Mouse (Mus musculus): ENCODE data around the gene Ensa. TPM values are rescaled to one million over a fixed set of nuclear protein-coding genes. Genes with fewer than 3 reads are reported as not detected.

Ensa gene
- polyA plus RNA-seq, 1 experiment from 2014 or later, result 69.2 TPM

DNA sequence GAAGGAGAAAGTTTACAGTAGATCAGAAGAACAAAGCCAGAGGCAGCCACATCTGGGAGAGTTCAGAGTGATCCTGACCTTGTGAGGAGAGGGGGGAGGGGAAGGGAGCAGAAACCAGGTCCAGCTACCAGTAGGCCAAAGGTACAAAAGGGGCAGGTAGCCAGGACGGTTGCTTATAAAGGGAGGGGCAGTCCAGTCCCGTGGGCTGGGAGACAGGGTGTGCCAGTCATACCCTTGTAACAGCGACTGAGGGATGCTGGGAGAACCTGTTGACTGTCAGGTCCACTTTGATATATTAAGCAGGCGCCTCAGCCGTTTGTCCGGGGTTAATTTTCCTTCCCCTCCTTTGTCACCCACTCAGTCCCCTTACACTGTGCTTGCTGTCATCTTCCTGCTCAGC lies 50.0 kb downstream of the Ensa start:
- Histone ChIP-seq H3K4me2 (peak overlapping the region; percentile 30), H3K9me3 (no peaks in the 10 kb centered on the region), H3K4me3 (no peak overlapping the region), H3K27me3 (no peaks in the 10 kb centered on the region), H3K36me3 (0 out of 2 replicates have a peak, but pooled peaks cover 9% of the 10 kb centered on the region), H3K9ac (peak overlapping the region; percentile 2; the same call in 1 of the 2 replicates), H3K4me1 (peaks cover 59% of the 10 kb centered on the region), H3K27ac (peak overlapping the region; percentile 95)
- 4% methylated on average over 6 of the region's 6 CpGs for WGBS
- peak; percentile 32; the same call in 1 of the 2 replicates for ATAC-seq (ENCODE audit: borderline replicate concordance, extremely low read depth, low FRiP score, low TSS enrichment)

- WGBS, result 10% methylated on average over 8 of the region's 8 CpGs
- no peak overlapping the region for H3K4me3 ChIP-seq
- H3K9ac ChIP-seq, result peak overlapping the region; percentile 2
- H3K36me3 ChIP-seq, result 0 out of 2 replicates have a peak, but pooled peaks cover 8% of the 10 kb centered on the region
- H3K4me1 ChIP-seq, result peaks cover 61% of the 10 kb centered on the region
- no peaks in the 10 kb centered on the region for H3K27me3 ChIP-seq
- peak overlapping the region; percentile 30 for H3K4me2 ChIP-seq
- peak overlapping the region; percentile 95 for H3K27ac ChIP-seq
- H3K9me3 ChIP-seq, result no peaks in the 10 kb centered on the region
- ATAC-seq (ENCODE audit: borderline replicate concordance, extremely low read depth, low FRiP score, low TSS enrichment), result peak; percentile 65
Measured at GRCm38 (mm10) chr3:95675301-95676092, 50.7 kb downstream of the Ensa start.

GRCm38 (mm10) chr3:95676745-95677419 lies 52.1 kb downstream of the Ensa start:
- WGBS, result 61% methylated on average over 14 of the region's 15 CpGs
- no peak overlapping the region for H3K4me3 ChIP-seq
- peaks cover 64% of the 10 kb centered on the region for H3K4me1 ChIP-seq
- no peaks in the 10 kb centered on the region for H3K27me3 ChIP-seq
- no peaks in the 10 kb centered on the region for H3K9me3 ChIP-seq
- peak overlapping the region; percentile 95; the same call in 1 of the 2 replicates for H3K27ac ChIP-seq
- ATAC-seq (ENCODE audit: borderline replicate concordance, extremely low read depth, low FRiP score, low TSS enrichment), result no peak
- H3K4me2 ChIP-seq, result no peak overlapping the region
- no peak overlapping the region for H3K9ac ChIP-seq
- H3K36me3 ChIP-seq, result no peaks in the 10 kb centered on the region

DNA sequence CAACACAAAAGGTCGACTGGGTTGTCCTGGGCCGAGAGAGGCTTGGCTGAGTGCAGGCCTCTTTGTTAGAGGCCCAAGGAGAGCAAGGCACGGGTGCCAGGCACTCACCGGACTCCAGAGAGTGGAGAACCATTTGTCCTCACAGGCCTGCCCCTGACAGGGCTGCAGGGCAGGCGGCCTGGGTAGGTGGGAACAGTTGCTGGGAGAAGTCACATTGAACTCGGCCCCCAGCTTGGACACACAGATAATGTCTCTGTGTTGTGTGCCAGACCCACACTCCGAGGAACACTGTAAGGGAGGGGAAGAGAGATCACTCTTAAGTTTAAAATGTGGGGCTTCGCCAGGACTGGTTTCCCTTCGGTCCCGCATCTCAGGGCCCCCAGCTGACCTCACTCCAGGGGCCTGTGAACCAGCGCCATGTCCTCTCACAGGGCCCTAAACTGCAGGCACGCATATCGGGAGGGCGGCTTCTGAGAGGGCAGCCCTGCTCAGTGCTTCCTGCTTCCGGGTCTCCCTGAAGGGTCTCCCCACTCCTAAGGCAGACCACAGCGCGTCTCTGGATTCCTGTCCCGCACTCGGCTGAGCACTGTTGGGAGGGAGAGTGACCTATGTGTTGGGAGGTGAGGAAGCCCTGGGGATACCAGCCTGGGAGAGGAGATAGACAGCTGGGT lies 52.8 kb downstream of the Ensa start:
- H3K27ac ChIP-seq, result no peak overlapping the region
- ATAC-seq (ENCODE audit: borderline replicate concordance, extremely low read depth, low FRiP score, low TSS enrichment), result no peak
- WGBS, result 78% methylated on average over 19 of the region's 19 CpGs

GRCm38 (mm10) chr3:95679551-95679950 lies 54.8 kb downstream of the Ensa start:
- H3K4me3 ChIP-seq, result no peak overlapping the region
- no peaks in the 10 kb centered on the region for H3K9me3 ChIP-seq
- ATAC-seq (ENCODE audit: borderline replicate concordance, extremely low read depth, low FRiP score, low TSS enrichment), result no peak
- H3K4me2 ChIP-seq, result no peak overlapping the region
- WGBS, result 87% methylated on average over 8 of the region's 8 CpGs
- H3K4me1 ChIP-seq, result peaks cover 42% of the 10 kb centered on the region
- H3K9ac ChIP-seq, result no peak overlapping the region
- H3K27ac ChIP-seq, result no peak overlapping the region
- no peaks in the 10 kb centered on the region for H3K36me3 ChIP-seq
- H3K27me3 ChIP-seq, result no peaks in the 10 kb centered on the region

More for the DNA sequence above, 52.8 kb downstream of the Ensa start:
- H3K4me3 ChIP-seq, result no peak overlapping the region
- no peak overlapping the region for H3K9ac ChIP-seq
- no peak overlapping the region for H3K4me2 ChIP-seq
- H3K36me3 ChIP-seq, result no peaks in the 10 kb centered on the region
- no peaks in the 10 kb centered on the region for H3K9me3 ChIP-seq
- H3K27me3 ChIP-seq, result no peaks in the 10 kb centered on the region
- peaks cover 58% of the 10 kb centered on the region for H3K4me1 ChIP-seq

GRCm38 (mm10) chr3:95680673-95681072 lies 55.9 kb downstream of the Ensa start:
- ATAC-seq (ENCODE audit: borderline replicate concordance, extremely low read depth, low FRiP score, low TSS enrichment), result no peak
- H3K9ac ChIP-seq, result no peak overlapping the region
- H3K27ac ChIP-seq, result no peak overlapping the region
- H3K4me2 ChIP-seq, result no peak overlapping the region
- WGBS, result 80% methylated on average over 6 of the region's 6 CpGs
- H3K4me3 ChIP-seq, result no peak overlapping the region
- no peaks in the 10 kb centered on the region for H3K27me3 ChIP-seq
- H3K36me3 ChIP-seq, result no peaks in the 10 kb centered on the region
- peaks cover 39% of the 10 kb centered on the region for H3K4me1 ChIP-seq
- H3K9me3 ChIP-seq, result no peaks in the 10 kb centered on the region

- Histone ChIP-seq H3K27ac (no peak overlapping the region), H3K4me3 (no peak overlapping the region), H3K4me1 (peaks cover 36% of the 10 kb centered on the region), H3K36me3 (no peaks in the 10 kb centered on the region), H3K9me3 (no peaks in the 10 kb centered on the region), H3K4me2 (0 out of 2 replicates have a peak overlapping the region, but pooled peaks have one; percentile 20), H3K27me3 (no peaks in the 10 kb centered on the region), H3K9ac (no peak overlapping the region)
- no peak for ATAC-seq (ENCODE audit: borderline replicate concordance, extremely low read depth, low FRiP score, low TSS enrichment)
- 25% methylated on average over 11 of the region's 11 CpGs for WGBS
Measured at GRCm38 (mm10) chr3:95681365-95681764, 56.6 kb downstream of the Ensa start.

Other genes with a start within 250 kb of the Ensa start
- not detected in 2 replicates for gene 4930558C23Rik, start 222.2 kb upstream of the Ensa start, polyA plus RNA-seq (2015; fragmentation: Nextera tagmentation; extraction: Ambion mirVana)
- gene Arnt, start 190.6 kb upstream of the Ensa start, polyA plus RNA-seq (2015; fragmentation: Nextera tagmentation; extraction: Ambion mirVana), result 48.0 and 48.5 TPM in 2 replicates
- 4.2 and 5.2 TPM in 2 replicates for gene Ctsk, start 125.7 kb upstream of the Ensa start, polyA plus RNA-seq (2015; fragmentation: Nextera tagmentation; extraction: Ambion mirVana)
- gene Ctss, start 98.2 kb upstream of the Ensa start, polyA plus RNA-seq (2015; fragmentation: Nextera tagmentation; extraction: Ambion mirVana), result 24.2 and 30.4 TPM in 2 replicates
- 0.10 TPM in 1 of 2 replicates, not detected in the other for gene Hormad1, start 65.3 kb upstream of the Ensa start, polyA plus RNA-seq (2015; fragmentation: Nextera tagmentation; extraction: Ambion mirVana)
- gene Golph3l, start 36.1 kb upstream of the Ensa start, polyA plus RNA-seq (2015; fragmentation: Nextera tagmentation; extraction: Ambion mirVana), result 32.3 and 33.6 TPM in 2 replicates
- gene Mcl1, start 33.8 kb downstream of the Ensa start, polyA plus RNA-seq (2015; fragmentation: Nextera tagmentation; extraction: Ambion mirVana), result 64.5 and 65.2 TPM in 2 replicates
- 3.1 and 5.7 TPM in 2 replicates for gene Adamtsl4, start 62.9 kb downstream of the Ensa start, polyA plus RNA-seq (2015; fragmentation: Nextera tagmentation; extraction: Ambion mirVana)
- 16.9 and 20.4 TPM in 2 replicates for gene Ecm1, start 114.6 kb downstream of the Ensa start, polyA plus RNA-seq (2015; fragmentation: Nextera tagmentation; extraction: Ambion mirVana)
- 51.8 and 52.8 TPM in 2 replicates for gene Tars2, start 135.2 kb downstream of the Ensa start, polyA plus RNA-seq (2015; fragmentation: Nextera tagmentation; extraction: Ambion mirVana)
- 20.5 and 21.3 TPM in 2 replicates for gene Rprd2, start 193.9 kb downstream of the Ensa start, polyA plus RNA-seq (2015; fragmentation: Nextera tagmentation; extraction: Ambion mirVana)
- 49.3 and 51.0 TPM in 2 replicates for gene Prpf3, start 230.9 kb downstream of the Ensa start, polyA plus RNA-seq (2015; fragmentation: Nextera tagmentation; extraction: Ambion mirVana)
- gene Mrps21, start 246.5 kb downstream of the Ensa start, polyA plus RNA-seq (2015; fragmentation: Nextera tagmentation; extraction: Ambion mirVana), result 305 and 336 TPM in 2 replicates